17 mouse cellular contexts compared by ENCODE assay signal in the genomic region with DNA sequence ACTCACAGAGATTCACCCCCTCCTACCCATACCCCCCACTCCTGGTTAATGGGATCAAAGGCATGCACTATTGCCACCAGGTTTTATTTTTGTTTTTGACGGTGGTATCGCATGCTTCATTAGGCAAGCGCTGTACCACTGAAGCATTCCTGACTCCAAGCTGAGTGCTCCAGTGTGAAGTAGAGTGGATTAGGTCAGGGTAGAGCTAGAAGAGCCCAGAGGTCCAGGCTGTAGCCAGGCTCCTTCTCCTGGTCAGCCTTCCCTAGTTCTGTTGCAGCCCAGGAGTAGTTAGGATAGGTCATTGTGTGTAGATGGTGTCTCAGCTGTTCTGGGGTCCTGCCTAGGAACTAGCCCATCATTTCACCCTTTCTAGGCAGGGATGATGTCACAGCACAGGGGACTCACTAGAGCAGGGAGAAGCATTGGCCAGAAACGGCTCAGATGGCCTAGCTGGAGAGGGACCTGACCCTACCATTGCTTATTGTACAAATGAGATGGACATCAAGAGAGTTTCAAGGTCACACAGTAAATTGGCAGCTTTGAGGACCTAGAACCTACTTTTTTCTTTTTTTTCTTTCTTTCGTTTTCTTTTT. TPM values are rescaled to one million over a fixed set of nuclear protein-coding genes. Genes with fewer than 3 reads are reported as not detected.
DNase-seq lines count a peak whose midpoint lies in the region; ATAC-seq and TF ChIP-seq lines count a peak whose summit lies in the region.
"Had no signal": no experiment of that assay in that cellular context is flagged by ENCODE, and none has a peak within 500 bp of the region (broad histone marks: within the 10 kb centered on the region; RNA-seq: fewer than 3 reads in every experiment).

No protein-coding gene starts in this region.

- peak; percentile 26 for DNase-seq in gastrocnemius, adult 2 months
- DNase-seq in gastrocnemius, postnatal 14 days, result no peak
- no peak for DNase-seq in kidney, adult 18-20 months
- no peak for DNase-seq in testis, postnatal 10 days (ENCODE audit: low spot score)
- no peak for DNase-seq in spleen, postnatal 4 days (ENCODE audit: low spot score in 2 of 2)
- DNase-seq: cerebellum, postnatal 14 days; embryo, embryonic 11 days; layer of hippocampus, adult 9-11 months; right cerebral cortex, postnatal 25 days; thymus, adult 18-20 months had no signal

- no peaks in the 10 kb centered on the region for H3K9me3 ChIP-seq in kidney, embryonic 14.5 days (ENCODE audit: control insufficient read depth, low read length)
- H3K9me3 ChIP-seq: limb, embryonic 13.5 days; midbrain, embryonic 12.5 days had no signal

- H3K4me1 ChIP-seq in kidney, embryonic 14.5 days (ENCODE audit: control insufficient read depth, insufficient read depth, low read length), result peaks cover 8% of the 10 kb centered on the region; the same call in 1 of the 2 replicates
- H3K4me1 ChIP-seq in testis, adult 2 months (ENCODE audit: control insufficient read depth, insufficient read depth, low read length), result no peaks in the 10 kb centered on the region
- H3K4me1 ChIP-seq in small intestine, adult 2 months (ENCODE audit: control insufficient read depth, insufficient read depth, insufficient read length, low read length), result peaks cover 19% of the 10 kb centered on the region
- H3K4me1 ChIP-seq: limb, embryonic 13.5 days had no signal

- H3K36me3 ChIP-seq in kidney, embryonic 14.5 days (ENCODE audit: control insufficient read depth, insufficient read depth, low read length), result peaks cover 27% of the 10 kb centered on the region
- H3K36me3 ChIP-seq in testis, adult 2 months (ENCODE audit: control insufficient read depth, insufficient read depth, low read length), result peaks cover 4% of the 10 kb centered on the region
- peaks cover 22% of the 10 kb centered on the region for H3K36me3 ChIP-seq in small intestine, adult 2 months (ENCODE audit: control insufficient read depth, insufficient read depth, low read length)

- TF ChIP-seq CTCF in gastrocnemius, adult 2 months (IDR thresholded peaks at IDR 0.05), result no peak
- no peak for TF ChIP-seq CTCF in testis, adult 2 months (IDR thresholded peaks at IDR 0.05; ENCODE audit: control insufficient read depth, insufficient read depth, insufficient replicate concordance, low read depth, low read length)
- no peak for TF ChIP-seq CTCF in small intestine, adult 2 months (IDR thresholded peaks at IDR 0.05; ENCODE audit: extremely low read depth, insufficient read length, insufficient replicate concordance, low read depth, low read length)

- H3K27me3 ChIP-seq in kidney, embryonic 14.5 days (ENCODE audit: control insufficient read depth, insufficient read depth, low read length), result no peaks in the 10 kb centered on the region
- no peaks in the 10 kb centered on the region for H3K27me3 ChIP-seq in testis, adult 2 months (ENCODE audit: control insufficient read depth, insufficient read depth, low read length)
- H3K27me3 ChIP-seq in small intestine, adult 2 months (ENCODE audit: control insufficient read depth, insufficient read depth, low read length), result no peaks in the 10 kb centered on the region
- H3K27me3 ChIP-seq: limb, embryonic 13.5 days; midbrain, embryonic 12.5 days had no signal

- peak overlapping the region; percentile 100 for H3K27ac ChIP-seq in gastrocnemius, adult 2 months
- peak overlapping the region; percentile 24; the same call in 1 of the 2 replicates for H3K27ac ChIP-seq in kidney, embryonic 14.5 days (ENCODE audit: low read depth, low read length)
- H3K27ac ChIP-seq in testis, adult 2 months (ENCODE audit: control insufficient read depth, insufficient read depth, low read depth, low read length), result peak overlapping the region; percentile 3; the same call in 1 of the 2 replicates
- H3K27ac ChIP-seq in small intestine, adult 2 months (ENCODE audit: insufficient read depth, low read depth, low read length), result peak overlapping the region; percentile 79
- H3K27ac ChIP-seq: limb, embryonic 13.5 days had no signal

- intact Hi-C loops in gastrocnemius, adult 2 months (cut with DNase I), result no loop called here
- intact Hi-C loops in gastrocnemius, postnatal 14 days (cut with DNase I; ENCODE audit: low total_unique reads), result no loop called here

- no peak overlapping the region for H3K9ac ChIP-seq in kidney, embryonic 14.5 days (ENCODE audit: low read depth, low read length)
- H3K9ac ChIP-seq: limb, embryonic 13.5 days; midbrain, embryonic 12.5 days had no signal

- TF ChIP-seq POLR2A in testis, adult 2 months (IDR thresholded peaks at IDR 0.05; ENCODE audit: control insufficient read depth, low read depth, low read length), result no peak
- no peak for TF ChIP-seq POLR2A in small intestine, adult 2 months (IDR thresholded peaks at IDR 0.05; ENCODE audit: low read depth, low read length)

- ATAC-seq in kidney, embryonic 14.5 days (ENCODE audit: low FRiP score, low TSS enrichment), result no peak; the same call in 1 of the 2 replicates
- ATAC-seq: forebrain, embryonic 14.5 days; hindbrain, embryonic 16.5 days had no signal

- no peak overlapping the region; the same call in 1 of the 2 replicates for H3K4me3 ChIP-seq in gastrocnemius, adult 2 months
- H3K4me3 ChIP-seq in kidney, embryonic 14.5 days (ENCODE audit: low read length), result no peak overlapping the region
- H3K4me3 ChIP-seq in testis, adult 2 months (ENCODE audit: control insufficient read depth, low read depth, low read length), result no peak overlapping the region
- H3K4me3 ChIP-seq in small intestine, adult 2 months (ENCODE audit: low read depth, low read length), result no peak overlapping the region
- H3K4me3 ChIP-seq: limb, embryonic 13.5 days; midbrain, embryonic 12.5 days had no signal

- H3K4me2 ChIP-seq in kidney, embryonic 14.5 days (replicated peaks; ENCODE audit: low read depth, low read length), result no peak overlapping the region
- H3K4me2 ChIP-seq: limb, embryonic 13.5 days; midbrain, embryonic 12.5 days had no signal

- 52% methylated on average over 5 of the region's 5 CpGs for WGBS in kidney, embryonic 14.5 days
- WGBS in small intestine, adult 2 months, result 76% methylated on average over 5 of the region's 5 CpGs

RNA-seq across cellular contexts. Expression of gene Tob2, which starts 13.5 kb away (rescaled TPM):
- 100 to 1,000 TPM; 151 to 205 TPM for total RNA-seq in gastrocnemius, adult 2 months (2021)
- 100 to 1,000 TPM in 1 of 2 experiments, 10 to 100 TPM in 1; 44.8 to 106 TPM for total RNA-seq in gastrocnemius, postnatal 14 days (2021)
- 19.4 and 24.1 TPM in 2 replicates for polyA plus RNA-seq in kidney, embryonic 14.5 days (2014; fragmentation: Nextera tagmentation; extraction: Ambion mirVana)
- polyA plus RNA-seq in testis, adult 2 months (2012; rRNA removed), result 7.3 and 8.0 TPM in 2 replicates
- polyA plus RNA-seq in small intestine, adult 2 months (2012; rRNA removed), result 14.7 and 33.2 TPM in 2 replicates

RNA-seq across cellular contexts. Expression of gene Phf5a, which starts 26.6 kb away (rescaled TPM):
- 10 to 100 TPM; 38.4 to 39.9 TPM for total RNA-seq in gastrocnemius, adult 2 months (2021)
- total RNA-seq in gastrocnemius, postnatal 14 days (2021), result 10 to 100 TPM; 40.8 to 41.2 TPM
- polyA plus RNA-seq in kidney, embryonic 14.5 days (2014; fragmentation: Nextera tagmentation; extraction: Ambion mirVana), result 192 and 223 TPM in 2 replicates
- 22.2 and 23.5 TPM in 2 replicates for polyA plus RNA-seq in testis, adult 2 months (2012; rRNA removed)
- polyA plus RNA-seq in small intestine, adult 2 months (2012; rRNA removed), result 22.6 and 47.0 TPM in 2 replicates

RNA-seq across cellular contexts. Expression of gene Aco2, which starts 27.0 kb away (rescaled TPM):
- total RNA-seq in gastrocnemius, adult 2 months (2021), result 1,000 to 10,000 TPM; 1,155 to 1,439 TPM
- total RNA-seq in gastrocnemius, postnatal 14 days (2021), result 1,000 to 10,000 TPM in 1 of 2 experiments, 100 to 1,000 TPM in 1; 894 to 1,160 TPM
- polyA plus RNA-seq in kidney, embryonic 14.5 days (2014; fragmentation: Nextera tagmentation; extraction: Ambion mirVana), result 123 and 191 TPM in 2 replicates
- polyA plus RNA-seq in testis, adult 2 months (2012; rRNA removed), result 112 and 118 TPM in 2 replicates
- polyA plus RNA-seq in small intestine, adult 2 months (2012; rRNA removed), result 266 and 416 TPM in 2 replicates

RNA-seq across cellular contexts. Expression of gene Tef, which starts 42.9 kb away (rescaled TPM):
- 100 to 1,000 TPM; 101 to 191 TPM for total RNA-seq in gastrocnemius, adult 2 months (2021)
- total RNA-seq in gastrocnemius, postnatal 14 days (2021), result 100 to 1,000 TPM; 101 to 115 TPM
- 16.1 and 19.2 TPM in 2 replicates for polyA plus RNA-seq in kidney, embryonic 14.5 days (2014; fragmentation: Nextera tagmentation; extraction: Ambion mirVana)
- 36.1 and 38.9 TPM in 2 replicates for polyA plus RNA-seq in testis, adult 2 months (2012; rRNA removed)
- polyA plus RNA-seq in small intestine, adult 2 months (2012; rRNA removed), result 5.6 and 9.4 TPM in 2 replicates

Comparison
In these comparisons a context has a peak if more than half of its experiments do, and no peak if none do; other contexts are left out.
1. H3K27ac ChIP-seq: peak in every context shown above with its lines; median percentile 100 in gastrocnemius, adult 2 months; 79 in small intestine, adult 2 months; 24 in kidney, embryonic 14.5 days; 3 in testis, adult 2 months.